Mouse (Mus musculus) olfactory bulb, adult 2 months (tissue): ENCODE measurements around the gene Spata22.

Experiments used
- CTCF ChIP-seq: fragments of 200-500 bp; IDR thresholded peaks from 2 replicates; pipeline ENCODE4 v1.5.1; 2012; ENCODE audit warnings: low read depth, mild to moderate bottlenecking, low read length, moderate library complexity; ENCODE audit not compliant: insufficient read depth
- POLR2A ChIP-seq: fragments of 200-500 bp; IDR thresholded peaks from 2 replicates; pipeline ENCODE4 v1.6.1; 2012; ENCODE audit warnings: mild to moderate bottlenecking, low read depth, low read length, moderate library complexity; ENCODE audit not compliant: insufficient read depth

DNA sequence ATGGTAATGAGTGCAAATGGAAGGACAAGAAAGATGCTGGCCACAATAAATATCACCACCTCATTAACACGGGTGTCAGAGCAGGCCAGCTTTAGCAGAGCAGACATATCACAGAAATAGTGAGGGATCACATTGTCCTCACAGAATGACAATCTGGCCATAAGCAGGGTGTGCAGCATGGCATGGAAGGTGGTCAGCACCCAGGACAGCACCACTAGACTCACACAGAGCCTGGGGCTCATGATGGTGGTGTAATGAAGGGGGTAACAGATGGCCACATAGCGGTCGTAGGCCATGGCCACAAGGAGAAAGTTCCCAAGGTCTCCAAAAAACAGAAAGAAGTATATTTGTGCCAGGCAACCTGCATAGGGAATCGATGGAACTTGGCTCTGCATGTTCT, 65.8 kb downstream of the Spata22 start:
- no peak for TF ChIP-seq CTCF
- TF ChIP-seq POLR2A, result no peak
